Mouse (Mus musculus) forebrain, postnatal 0 days (tissue): Measurements from ENCODE around the gene Wfdc3. TPM values are rescaled to one million over a fixed set of nuclear protein-coding genes. Genes with fewer than 3 reads are reported as not detected.

Source experiments
- ATAC-seq: fragments of 200-750 bp; cut with Nextera tagmentation; 2 replicates; pipeline ENCODE4 v1.8.0; 2017; ENCODE audit warnings: mild to moderate bottlenecking, moderate library complexity
- DNase-seq: peaks from one replicate; pipeline ENCODE4 v3.0.0-alpha.2; 2015
- H3K27ac ChIP-seq: fragments of 300-500 bp; sonication (generic); 2 replicates; pipeline ENCODE4 v1.5.1; 2014; ENCODE audit warnings: low read depth, mild to moderate bottlenecking, antibody characterized with exemption, low read length, moderate library complexity, mixed read lengths
- H3K27me3 ChIP-seq: fragments of 300-500 bp; sonication (generic); 2 replicates; pipeline ENCODE4 v1.6.1; 2014; ENCODE audit warnings: mild to moderate bottlenecking, low read length, mixed read lengths; ENCODE audit not compliant: insufficient read depth
- H3K36me3 ChIP-seq: fragments of 300-500 bp; sonication (generic); 2 replicates; pipeline ENCODE4 v1.6.1; 2014; ENCODE audit warnings: mild to moderate bottlenecking, moderate library complexity; ENCODE audit not compliant: insufficient read depth
- H3K4me1 ChIP-seq: fragments of 300-500 bp; sonication (generic); 2 replicates; pipeline ENCODE4 v1.6.1; 2014; ENCODE audit warnings: antibody characterized with exemption; ENCODE audit not compliant: insufficient read depth
- H3K4me2 ChIP-seq: fragments of 300-500 bp; sonication (generic); 2 replicates; pipeline ENCODE4 v1.6.1; 2014; ENCODE audit warnings: low read depth, mild to moderate bottlenecking, moderate library complexity
- H3K4me3 ChIP-seq: fragments of 300-500 bp; sonication (generic); 2 replicates; pipeline ENCODE4 v1.5.1; 2014; ENCODE audit warnings: low read depth, low read length, mixed read lengths
- H3K9ac ChIP-seq: fragments of 300-500 bp; sonication (generic); 2 replicates; pipeline ENCODE4 v1.6.1; 2014; ENCODE audit warnings: mild to moderate bottlenecking
- H3K9me3 ChIP-seq: fragments of 300-500 bp; sonication (generic); 2 replicates; pipeline ENCODE4 v1.6.1; 2016; ENCODE audit warnings: low read length
- CTCF ChIP-seq: sonication (generic); IDR thresholded peaks from 2 replicates; pipeline ENCODE4 v1.5.1; 2016; ENCODE audit warnings: antibody characterized with exemption, control low read depth, low read depth
- WGBS: fragments of 180-500 bp; shearing (Covaris S2); extraction: QIAGEN DNeasy Blood & Tissue Kit; methylation state at CpG from one replicate; pipeline ENCODE4 v1.1.7; 2014; 5-methylcytosine and 5-hydroxymethylcytosine counted together
- polyA plus RNA-seq: library from polyadenylated mRNA; unstranded; fragments of >200 nt; fragmentation: Nextera tagmentation; extraction: Ambion mirVana; gene quantifications from 2 replicates; pipeline ENCODE4 v1.2.1, GENCODE M21; 2015
- total RNA-seq: library from RNA; depleted of rRNA; stranded (reverse); fragments of >200 nt; gene quantifications from 2 replicates; pipeline ENCODE4 v1.2.3, GENCODE M21; 2014

The Wfdc3 gene
- total and polyA plus RNA-seq, 2 experiments from 2014 or later, result 0.81 to 1.1 TPM

DNA sequence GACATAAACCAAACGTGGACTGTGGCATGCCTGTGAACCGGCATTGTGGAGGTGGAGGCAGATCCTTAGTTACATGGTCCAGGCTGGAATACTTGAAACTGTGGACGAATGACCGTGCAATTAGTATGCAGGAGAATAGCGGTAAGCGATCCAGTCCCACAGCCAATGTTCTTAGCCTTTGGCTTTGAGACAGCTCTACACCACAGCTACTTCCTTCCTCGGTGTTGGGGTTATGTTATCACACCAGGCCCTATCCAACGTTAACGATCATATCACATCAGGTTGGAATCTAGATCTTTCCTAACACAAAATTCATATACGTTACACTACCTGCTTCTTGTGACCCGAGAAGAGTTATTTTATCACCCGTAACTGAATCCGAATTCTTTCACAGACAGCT, 744 bp downstream of the Wfdc3 start:
- H3K27ac ChIP-seq, result peak overlapping the region; percentile 46; the same call in 1 of the 2 replicates
- no peaks in the 10 kb centered on the region for H3K27me3 ChIP-seq
- WGBS, result 74% methylated on average over 13 of the region's 13 CpGs
- H3K9ac ChIP-seq, result peak overlapping the region; percentile 96
- no peaks in the 10 kb centered on the region for H3K9me3 ChIP-seq
- no peak for ATAC-seq
- TF ChIP-seq CTCF, result no peak
- H3K36me3 ChIP-seq, result peaks cover 10% of the 10 kb centered on the region; the same call in 1 of the 2 replicates
- peak overlapping the region; percentile 92 for H3K4me3 ChIP-seq
- no peak for DNase-seq
- H3K4me2 ChIP-seq, result peak overlapping the region; percentile 88
- peaks cover 16% of the 10 kb centered on the region for H3K4me1 ChIP-seq

DNA sequence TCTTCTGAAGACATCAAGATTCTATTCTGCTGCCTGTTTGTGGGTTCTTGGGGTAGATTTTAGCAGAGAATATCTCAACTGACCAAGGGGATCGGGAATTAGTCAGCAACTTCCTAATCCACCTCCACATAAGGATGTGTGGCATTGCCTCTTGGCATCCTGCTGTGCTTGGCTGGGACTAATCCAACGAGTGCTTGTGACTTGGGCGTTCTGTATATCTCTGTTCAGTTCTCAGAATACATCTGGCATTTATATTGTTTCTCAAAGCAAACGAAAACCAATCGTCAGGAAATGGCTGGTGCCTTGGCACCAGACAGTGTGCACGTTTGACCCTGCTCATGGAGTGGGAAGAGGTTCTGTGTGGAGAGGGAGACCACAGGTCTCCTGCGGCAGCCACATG, 5.9 kb downstream of the Wfdc3 start:
- H3K36me3 ChIP-seq, result no peaks in the 10 kb centered on the region
- peaks cover 1% of the 10 kb centered on the region; the same call in 1 of the 2 replicates for H3K4me1 ChIP-seq
- TF ChIP-seq CTCF, result no peak
- 59% methylated on average over 7 of the region's 7 CpGs for WGBS
- H3K9ac ChIP-seq, result no peak overlapping the region
- ATAC-seq (no peak), DNase-seq (no peak)
- no peak overlapping the region for H3K27ac ChIP-seq
- H3K27me3 ChIP-seq, result no peaks in the 10 kb centered on the region
- H3K4me2 ChIP-seq, result no peak overlapping the region
- H3K4me3 ChIP-seq, result no peak overlapping the region
- H3K9me3 ChIP-seq, result no peaks in the 10 kb centered on the region

DNA sequence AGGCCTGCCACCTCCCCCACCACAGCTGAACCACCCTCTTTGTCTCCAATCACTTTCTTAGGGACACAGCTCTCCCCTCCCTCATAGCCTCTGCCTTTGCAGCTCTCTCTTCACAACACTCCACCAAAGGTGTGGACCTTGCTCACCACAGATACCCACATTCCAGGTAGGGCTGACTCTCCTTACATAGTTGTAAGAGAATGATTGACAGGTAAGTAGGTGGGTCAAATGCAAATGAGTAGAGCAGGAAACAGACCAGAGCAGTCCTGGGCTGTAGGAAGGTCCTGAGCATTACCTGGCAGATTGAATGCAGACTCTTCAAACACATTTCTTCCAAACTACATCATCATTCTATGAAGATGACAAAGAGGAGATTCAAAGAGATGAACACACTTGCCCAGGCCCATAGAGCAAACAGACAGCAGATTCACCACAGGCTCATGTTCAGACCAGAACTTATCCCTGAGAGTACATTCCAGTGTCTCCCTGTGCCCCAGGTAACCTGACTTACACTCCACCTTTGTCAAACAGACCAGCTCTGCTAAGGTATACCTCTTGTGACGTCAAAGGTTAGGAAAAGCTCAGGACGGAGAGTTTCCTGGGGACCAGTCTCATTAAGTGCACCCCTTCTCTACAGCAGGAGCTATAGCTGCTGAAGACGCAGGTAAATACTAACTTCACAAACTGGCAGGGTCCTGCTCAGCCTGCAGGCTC, 8.2 kb downstream of the Wfdc3 start:
- no peaks in the 10 kb centered on the region for H3K27me3 ChIP-seq
- H3K36me3 ChIP-seq, result no peaks in the 10 kb centered on the region
- no peak overlapping the region for H3K4me2 ChIP-seq
- H3K27ac ChIP-seq, result no peak overlapping the region
- H3K9ac ChIP-seq, result no peak overlapping the region
- TF ChIP-seq CTCF, result no peak
- H3K4me1 ChIP-seq, result no peaks in the 10 kb centered on the region
- DNase-seq (no peak), ATAC-seq (no peak)
- H3K4me3 ChIP-seq, result no peak overlapping the region
- 82% methylated on average over 3 of the region's 3 CpGs for WGBS
- H3K9me3 ChIP-seq, result no peaks in the 10 kb centered on the region

DNA sequence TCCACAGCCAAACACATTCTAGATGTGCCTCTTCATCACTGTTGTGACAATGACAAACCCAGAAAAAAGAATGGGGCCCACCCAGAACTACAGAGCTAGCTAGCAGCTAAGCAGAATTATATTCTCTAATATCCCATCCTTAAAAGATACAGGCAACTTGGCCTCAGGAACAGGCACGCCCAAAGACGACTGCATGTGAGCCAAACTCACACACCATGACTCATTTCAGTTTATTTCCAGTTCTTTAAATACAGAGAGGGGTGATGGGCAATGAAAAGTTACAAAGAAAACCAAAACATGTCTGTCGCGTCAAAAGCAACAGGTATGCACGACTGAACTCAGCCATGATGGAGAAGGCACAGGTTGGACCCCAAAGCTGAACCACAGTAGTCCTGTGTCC, 10.3 kb downstream of the Wfdc3 start:
- no peaks in the 10 kb centered on the region for H3K27me3 ChIP-seq
- no peak overlapping the region for H3K4me2 ChIP-seq
- H3K9ac ChIP-seq, result no peak overlapping the region
- no peak overlapping the region for H3K4me3 ChIP-seq
- H3K4me1 ChIP-seq, result no peaks in the 10 kb centered on the region
- no peak overlapping the region for H3K27ac ChIP-seq
- H3K36me3 ChIP-seq, result no peaks in the 10 kb centered on the region
- 90% methylated on average over 5 of the region's 5 CpGs for WGBS
- H3K9me3 ChIP-seq, result no peaks in the 10 kb centered on the region
- DNase-seq (no peak), ATAC-seq (no peak)
- TF ChIP-seq CTCF, result no peak

DNA sequence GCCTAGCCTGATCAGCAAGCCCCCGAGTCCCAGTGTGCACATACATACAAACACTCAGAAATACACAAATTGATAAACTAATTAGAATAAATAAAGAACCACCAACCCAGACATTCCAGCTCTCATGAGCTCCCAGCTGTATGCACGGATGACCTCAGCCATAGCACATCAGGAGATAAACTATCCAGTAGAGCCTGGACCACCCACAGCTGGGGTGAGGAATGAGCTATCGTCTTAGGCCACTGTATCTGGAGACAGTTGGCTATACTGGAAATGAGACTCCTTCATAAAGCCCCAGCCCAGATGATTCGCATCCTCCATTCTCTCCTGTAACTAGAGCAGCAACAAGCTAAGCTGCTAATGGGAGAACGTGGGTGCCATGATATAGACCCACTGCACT, 10.9 kb downstream of the Wfdc3 start:
- Histone ChIP-seq H3K27me3 (no peaks in the 10 kb centered on the region), H3K9me3 (no peaks in the 10 kb centered on the region), H3K4me3 (no peak overlapping the region), H3K36me3 (no peaks in the 10 kb centered on the region), H3K4me1 (no peaks in the 10 kb centered on the region), H3K9ac (no peak overlapping the region), H3K27ac (no peak overlapping the region), H3K4me2 (no peak overlapping the region)
- ATAC-seq (no peak), DNase-seq (no peak)
- TF ChIP-seq CTCF, result no peak
- WGBS, result 89% methylated on average over 5 of the region's 5 CpGs

DNA sequence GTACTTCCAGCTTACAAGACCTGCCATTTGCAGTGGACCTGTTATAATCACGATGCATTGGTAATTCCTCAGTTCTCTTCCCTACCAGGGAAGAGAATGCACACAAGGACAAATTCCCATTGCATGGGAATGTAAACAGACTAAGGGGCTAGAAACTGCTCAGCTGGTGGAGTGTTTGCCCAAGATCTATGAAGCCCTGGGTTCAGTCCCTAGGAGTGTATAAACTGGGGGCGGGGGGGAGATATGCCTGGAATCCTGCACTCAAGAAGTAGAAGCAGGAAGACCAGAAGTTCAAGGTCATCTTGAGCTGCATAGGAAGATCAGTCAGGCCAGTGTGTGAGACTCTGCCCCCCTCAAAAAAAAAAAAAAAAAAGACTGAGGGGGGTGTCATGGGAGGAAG, 12.5 kb downstream of the Wfdc3 start:
- ATAC-seq (no peak), DNase-seq (no peak)
- Histone ChIP-seq H3K9ac (no peak overlapping the region), H3K4me1 (no peaks in the 10 kb centered on the region), H3K9me3 (no peaks in the 10 kb centered on the region), H3K36me3 (no peaks in the 10 kb centered on the region), H3K4me2 (no peak overlapping the region), H3K4me3 (no peak overlapping the region), H3K27ac (no peak overlapping the region), H3K27me3 (no peaks in the 10 kb centered on the region)
- 95% methylated on average over 2 of the region's 2 CpGs for WGBS
- no peak for TF ChIP-seq CTCF

DNA sequence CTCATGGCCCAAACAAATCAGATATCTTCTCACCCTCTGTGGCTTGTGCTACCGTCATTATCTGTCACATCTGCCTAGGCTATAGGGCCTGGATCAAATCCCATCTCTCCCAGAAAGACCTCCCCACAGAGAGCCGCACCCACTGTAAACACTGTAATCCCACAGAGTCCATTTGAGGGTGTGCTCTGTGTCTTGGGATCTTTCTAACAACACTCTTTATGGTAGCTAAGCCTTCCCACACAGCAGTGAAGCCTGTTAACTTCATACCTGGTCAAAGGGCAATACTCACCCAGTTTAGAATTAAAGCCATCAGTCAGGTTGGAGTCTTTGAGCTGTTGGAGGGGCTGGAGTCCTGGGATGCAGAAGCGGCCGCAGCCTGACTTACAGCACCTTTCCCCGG, 14.0 kb downstream of the Wfdc3 start:
- no peak overlapping the region for H3K4me2 ChIP-seq
- WGBS, result 83% methylated on average over 5 of the region's 5 CpGs
- no peaks in the 10 kb centered on the region for H3K9me3 ChIP-seq
- H3K4me3 ChIP-seq, result no peak overlapping the region
- no peak overlapping the region for H3K9ac ChIP-seq
- no peaks in the 10 kb centered on the region for H3K36me3 ChIP-seq
- no peak for ATAC-seq
- TF ChIP-seq CTCF, result no peak
- no peak for DNase-seq
- H3K27ac ChIP-seq, result no peak overlapping the region
- H3K27me3 ChIP-seq, result no peaks in the 10 kb centered on the region
- no peaks in the 10 kb centered on the region for H3K4me1 ChIP-seq
